Mouse (Mus musculus) layer of hippocampus, adult 18-20 months (tissue): ENCODE measurements around the gene Ddx55. TPM values are rescaled to one million over a fixed set of nuclear protein-coding genes. Genes with fewer than 3 reads are reported as not detected.
A peak's percentile ranks its signal among the peaks of the same experiment; 100 is the strongest.
"Not testable (repeated sequence)": the region's sequence is repeated elsewhere in the genome, so short reads cannot be mapped to it uniquely, and the experiment has no call there.

ENCODE experiments used
- DNase-seq, 2 experiments: peaks; one replicate each; pipeline ENCODE4 v3.0.0; 2022; ENCODE audit warnings: low spot score in 2 of 2
- total RNA-seq, 2 experiments: library from RNA; stranded (reverse); gene quantifications; 2 replicates each; pipeline ENCODE4 v1.2.3; 2021

Ddx55 gene
- total RNA-seq, 2 experiments from 2014 or later, result 23.8 to 24.4 TPM

GRCm38 (mm10) chr5:124538813-124539792 lies 13.6 kb upstream of the Ddx55 start:
- peak; percentile 67 to 87 for DNase-seq

- no peak for DNase-seq
Measured at GRCm38 (mm10) chr5:124539905-124540304, 12.8 kb upstream of the Ddx55 start.

DNA sequence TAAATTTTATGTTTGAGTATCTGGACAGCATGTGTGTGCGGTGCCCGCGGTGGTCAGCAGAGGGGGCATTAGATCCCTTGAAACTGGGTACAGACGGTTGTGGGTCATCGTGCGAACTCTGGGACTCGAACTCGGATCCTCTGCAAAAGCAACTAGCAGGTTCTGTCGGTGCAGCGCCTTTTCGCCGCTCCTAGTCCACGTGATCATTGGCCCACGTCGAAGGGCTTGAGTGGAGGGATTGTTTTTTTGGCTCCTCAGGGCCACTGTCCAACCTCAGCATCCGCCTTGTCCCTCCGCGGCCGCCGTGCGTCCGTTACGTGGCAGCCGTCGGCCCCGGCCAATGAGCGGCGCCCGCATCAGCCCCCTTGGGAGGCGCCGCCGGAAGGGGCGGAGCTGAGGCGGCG lies 12.3 kb upstream of the Ddx55 start, which contains the start of gene Tmed2:
Tmed2 (plus strand) TSS at position 313 of the 404 bp plus-strand sequence.
- peak; percentile 95 to 98 for DNase-seq

DNA sequence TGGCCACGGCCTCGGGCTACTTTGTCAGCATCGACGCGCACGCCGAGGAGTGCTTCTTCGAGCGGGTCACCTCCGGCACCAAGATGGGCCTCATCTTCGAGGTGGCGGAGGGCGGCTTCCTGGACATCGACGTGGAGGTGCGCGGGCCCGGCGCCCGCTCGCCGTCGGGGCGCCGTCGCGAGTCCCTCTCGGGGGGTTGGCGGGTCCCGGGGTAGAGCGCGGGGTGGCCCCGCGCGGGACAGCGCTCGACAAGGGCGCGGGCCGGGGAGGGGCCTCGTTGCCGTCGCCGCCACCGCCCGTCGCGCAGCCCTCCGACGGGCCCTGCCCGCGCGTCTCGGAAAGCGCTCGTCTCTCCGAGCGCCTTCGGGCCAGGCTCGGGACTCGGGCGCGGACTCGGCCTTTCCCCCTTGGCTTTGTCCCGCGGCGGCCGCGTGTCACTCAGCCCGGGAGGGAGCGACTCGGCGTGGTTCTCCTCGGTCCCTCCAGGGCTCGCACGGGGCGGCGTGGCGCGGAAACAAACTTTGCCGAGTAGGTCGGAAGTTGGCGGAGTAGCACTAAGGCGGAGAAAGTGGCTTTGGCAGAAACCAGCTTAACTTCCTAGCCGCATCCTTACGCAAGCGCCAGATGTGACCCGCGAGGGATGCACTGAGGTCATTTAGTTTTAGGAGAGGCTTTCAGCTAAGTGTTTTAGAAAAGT lies 11.6 kb upstream of the Ddx55 start:
- DNase-seq, result peak in 1 of 2 experiments; percentile 46

DNA sequence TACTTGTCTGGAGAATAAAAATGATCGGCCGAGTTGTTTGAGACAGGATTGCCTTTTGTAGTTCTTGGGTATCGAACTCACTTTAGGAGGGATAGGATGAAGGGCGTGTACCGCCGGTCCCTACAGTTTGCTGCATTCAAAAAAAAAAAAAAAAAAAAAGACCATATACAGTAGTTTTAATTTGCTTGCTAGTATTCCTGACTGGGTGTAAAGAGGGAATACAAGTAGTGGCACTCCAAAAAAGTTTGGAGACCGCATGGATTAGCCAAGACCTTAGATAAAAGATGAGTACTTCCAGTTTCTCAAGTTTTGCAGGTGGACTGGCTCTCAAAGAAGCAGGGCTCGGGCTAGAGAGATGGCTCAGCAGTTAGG lies 11.1 kb upstream of the Ddx55 start:
- DNase-seq, result no peak

DNA sequence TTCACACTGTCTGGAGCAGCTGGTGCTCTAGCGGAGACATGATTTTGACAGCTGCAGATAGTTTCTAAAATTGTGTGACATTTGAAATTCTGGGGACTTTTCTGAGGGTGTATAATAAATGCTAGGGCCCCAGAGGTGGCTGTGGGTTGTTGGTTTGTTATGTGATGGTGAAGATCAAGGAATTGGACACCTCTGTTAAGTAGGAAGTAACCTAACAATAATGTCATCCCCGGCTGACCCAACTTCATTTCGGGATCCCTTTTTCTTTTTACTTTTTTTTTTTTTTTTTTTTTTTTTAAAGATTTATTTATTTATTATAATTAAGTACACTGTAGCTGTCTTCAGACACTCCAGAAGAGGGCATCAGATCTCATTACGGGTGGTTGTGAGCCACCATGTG lies 1.9 kb upstream of the Ddx55 start:
- not testable (repeated sequence) for DNase-seq

- not testable (repeated sequence) for DNase-seq
Measured at GRCm38 (mm10) chr5:124551349-124552093, 1.1 kb upstream of the Ddx55 start.

DNA sequence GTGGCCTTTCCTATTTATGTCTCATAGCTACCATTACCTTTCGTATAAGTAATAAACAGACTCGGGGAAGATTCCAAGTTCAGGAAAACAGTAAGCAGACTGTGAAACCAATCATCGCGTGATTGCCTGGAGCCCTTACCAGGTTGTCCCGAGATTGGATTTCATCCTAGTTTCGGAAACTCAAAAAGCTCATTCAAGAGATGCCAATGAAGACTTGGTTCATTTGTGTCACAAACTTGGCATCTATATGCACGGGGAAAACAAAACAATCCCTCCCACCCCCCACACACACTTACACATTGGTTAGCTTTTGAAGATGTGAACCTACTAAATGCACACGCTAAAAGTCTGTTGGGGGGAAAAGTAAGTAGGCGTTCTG lies 581 bp upstream of the Ddx55 start:
- no peak for DNase-seq

DNA sequence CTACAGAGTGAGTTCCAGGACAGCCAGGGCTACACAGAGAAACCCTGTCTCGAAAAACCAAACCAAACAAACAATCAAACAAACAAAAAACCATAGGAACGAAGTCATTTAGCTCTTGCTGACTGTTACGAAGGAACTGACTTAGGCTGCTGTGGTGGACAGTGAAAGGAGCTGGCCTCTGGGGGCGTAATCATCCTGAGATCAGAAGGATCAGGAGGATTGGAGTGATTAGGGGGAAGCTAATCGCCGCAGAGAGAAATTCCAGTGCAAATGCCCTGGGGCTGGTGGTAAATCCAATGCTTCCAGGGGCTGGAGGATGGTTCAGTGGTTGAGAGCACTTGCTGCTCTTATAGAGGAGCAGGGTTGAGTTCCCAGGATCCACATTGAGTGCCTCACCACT lies 943 bp downstream of the Ddx55 start:
- no peak for DNase-seq

- DNase-seq, result no peak
Measured at GRCm38 (mm10) chr5:124555145-124555544, 2.5 kb downstream of the Ddx55 start.

GRCm38 (mm10) chr5:124571068-124571467 lies 18.4 kb downstream of the Ddx55 start:
- DNase-seq, result peak; percentile 77 to 84

GRCm38 (mm10) chr5:124575467-124575866 lies 22.8 kb downstream of the Ddx55 start:
- no peak for DNase-seq

GRCm38 (mm10) chr5:124578633-124579317 lies 26.1 kb downstream of the Ddx55 start, which contains the start of the genes Eif2b1 and Gtf2h3:
Gene Eif2b1, minus strand, starts transcription at chr5:124579131.
Gene Gtf2h3, plus strand, starts transcription at chr5:124579140.
- peak; percentile 89 to 97 for DNase-seq

- DNase-seq, result no peak
Measured at GRCm38 (mm10) chr5:124582515-124582914, 29.9 kb downstream of the Ddx55 start.

GRCm38 (mm10) chr5:124592768-124593167 lies 40.1 kb downstream of the Ddx55 start:
- no peak for DNase-seq

GRCm38 (mm10) chr5:124598224-124599174 lies 45.8 kb downstream of the Ddx55 start:
- DNase-seq, result peak; percentile 91 to 97

DNA sequence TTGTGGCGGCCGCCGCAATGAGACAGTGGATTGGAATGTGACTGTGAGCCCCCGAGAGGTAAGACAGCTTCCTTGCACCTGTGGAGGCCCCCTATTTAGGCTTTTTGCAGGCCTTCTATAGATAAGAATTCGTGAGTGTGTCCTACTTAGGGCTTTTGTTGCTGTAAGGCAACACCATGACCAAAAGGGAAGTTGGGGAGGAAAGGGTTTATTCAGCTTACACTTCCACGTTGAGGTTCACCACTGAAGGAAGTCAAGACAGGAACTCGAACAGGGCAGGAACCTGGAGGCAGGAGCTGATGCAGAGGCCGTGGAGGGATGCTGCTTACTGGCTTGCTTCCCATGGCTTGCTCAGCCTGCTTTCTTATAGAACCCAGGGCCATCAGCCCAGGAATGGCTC lies 47.1 kb downstream of the Ddx55 start:
- not testable (repeated sequence) for DNase-seq

- DNase-seq, result peak in 1 of 2 experiments; percentile 61
Measured at GRCm38 (mm10) chr5:124602349-124602748, 49.7 kb downstream of the Ddx55 start.

- DNase-seq, result no peak
Measured at GRCm38 (mm10) chr5:124604296-124604695, 51.6 kb downstream of the Ddx55 start.
